Mouse (Mus musculus): ENCODE data around the gene Col18a1.
A peak's percentile ranks its signal among the peaks of the same experiment; 100 is the strongest.

Col18a1 gene

DNA sequence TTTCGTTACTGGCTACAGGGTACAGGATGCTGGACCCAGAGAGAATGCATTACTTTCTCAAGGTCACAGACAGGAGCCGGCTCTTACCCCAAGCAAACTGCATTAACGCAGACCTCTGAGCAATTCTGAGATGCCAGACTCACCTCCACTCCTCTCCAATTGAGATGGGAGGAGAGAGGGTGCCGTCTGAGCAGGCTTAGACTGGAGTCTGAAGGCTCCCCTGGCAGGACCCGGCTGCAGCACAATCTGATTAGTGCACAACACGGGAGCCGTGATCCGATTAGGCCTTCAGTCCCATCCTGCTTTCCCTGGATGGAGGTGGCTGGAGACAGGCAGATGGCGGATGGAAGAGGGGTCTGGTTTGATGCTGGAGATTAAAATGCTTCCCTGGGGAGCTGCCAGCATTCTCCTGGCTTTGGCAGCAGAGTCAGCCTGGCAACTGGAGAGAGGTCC is 158.2 kb downstream of the Col18a1 start:
- peak; percentile 69 for DNase-seq

DNA sequence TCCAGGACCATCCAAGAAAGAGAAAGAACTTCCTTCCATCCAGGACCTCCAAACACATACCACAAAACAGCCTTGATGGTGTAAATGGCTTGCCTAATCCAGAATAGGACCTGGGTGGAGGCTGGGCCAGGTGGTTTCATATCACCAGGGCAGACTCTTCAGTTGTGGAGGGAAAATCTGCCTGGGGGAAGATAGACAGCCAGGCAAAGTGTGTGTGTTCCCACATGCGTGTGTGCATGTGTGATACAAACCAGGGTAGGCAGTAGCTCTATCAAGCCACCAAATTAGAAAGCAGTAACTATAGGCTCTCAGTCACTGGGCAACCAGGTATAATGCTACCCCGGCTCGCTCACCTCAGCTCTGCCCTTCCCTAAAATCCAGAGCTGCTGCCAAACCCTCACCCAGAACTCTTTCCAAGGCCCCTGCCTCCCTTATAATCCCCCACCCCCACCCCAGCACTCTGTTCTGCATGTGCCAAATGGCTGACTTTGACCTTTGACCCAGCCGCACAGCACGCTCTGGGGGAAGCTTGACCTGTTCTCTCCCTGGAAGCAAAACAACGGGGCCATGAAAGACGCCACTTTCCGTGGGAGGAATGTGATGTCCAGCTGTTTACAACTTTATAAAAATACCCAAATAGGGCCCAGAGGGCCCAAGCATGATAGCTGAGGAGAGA is 158.8 kb downstream of the Col18a1 start:
- DNase-seq, result peak; percentile 73 to 89

DNA sequence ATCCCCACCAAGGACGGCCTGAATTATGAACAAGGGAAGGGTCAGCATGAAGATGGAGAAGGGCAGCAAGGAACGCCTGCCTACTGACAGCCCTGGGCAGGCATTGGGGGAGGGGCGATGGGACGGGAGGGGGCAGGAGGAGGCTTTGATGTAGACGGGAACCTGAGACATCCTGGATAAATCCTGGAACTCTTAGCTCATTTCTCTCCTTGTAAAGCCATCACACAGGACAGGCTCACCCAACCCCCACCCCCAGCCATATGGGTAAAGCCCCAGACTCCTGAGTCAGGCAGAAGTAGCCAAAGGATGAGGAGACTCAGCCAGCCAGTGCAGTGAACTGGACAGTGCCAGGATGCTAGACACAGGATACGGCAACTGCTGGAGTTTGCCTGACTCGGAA is 161.4 kb downstream of the Col18a1 start:
- DNase-seq, result no peak
